Mouse (Mus musculus): ENCODE data around the gene Mark2. TPM values are rescaled to one million over a fixed set of nuclear protein-coding genes. Genes with fewer than 3 reads are reported as not detected.

The Mark2 gene
- polyA plus RNA-seq, 1 experiment, result 66.7 TPM

DNA sequence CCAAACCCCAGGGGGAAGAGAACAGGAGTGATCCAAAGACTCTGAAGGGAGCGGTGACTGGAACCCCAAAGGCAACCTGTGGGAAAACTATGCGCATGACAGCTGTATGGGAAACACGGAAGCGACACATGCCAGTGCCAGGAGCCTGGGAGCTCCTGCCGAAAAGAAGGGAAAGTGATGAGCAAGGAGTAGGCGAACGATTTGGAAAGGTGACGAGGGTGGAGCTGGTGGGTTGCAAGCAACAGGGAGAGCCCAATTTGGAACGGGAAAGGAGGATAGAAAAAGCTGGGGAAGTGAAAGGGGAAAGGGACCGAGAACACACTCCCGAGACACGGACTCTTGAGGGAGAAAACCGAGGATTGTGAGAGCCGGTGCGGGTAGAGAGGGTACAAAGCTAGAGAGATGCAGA lies 1.3 kb downstream of the Mark2 start:
- H3K4me1 ChIP-seq (ENCODE audit: control insufficient read depth, insufficient read depth, low read length), result peaks cover 11% of the 10 kb centered on the region
- H3K27ac ChIP-seq (ENCODE audit: control insufficient read depth, insufficient read depth, low read depth, low read length, poor library complexity), result peak overlapping the region; percentile 97; the same call in 1 of the 2 replicates
- TF ChIP-seq POLR2A (IDR thresholded peaks at IDR 0.05; ENCODE audit: borderline replicate concordance, control insufficient read depth, low read depth, low read length) (no peak), CTCF (IDR thresholded peaks at IDR 0.05; ENCODE audit: control insufficient read depth, insufficient read depth, low read length) (no peak)
- 4% methylated on average over 15 of the region's 15 CpGs for WGBS
- H3K4me3 ChIP-seq (replicated peaks; ENCODE audit: control insufficient read depth, low read depth, low read length), result peak overlapping the region; percentile 89

- TF ChIP-seq CTCF (IDR thresholded peaks at IDR 0.05; ENCODE audit: control insufficient read depth, insufficient read depth, low read length) (no peak), POLR2A (IDR thresholded peaks at IDR 0.05; ENCODE audit: borderline replicate concordance, control insufficient read depth, low read depth, low read length) (no peak)
- WGBS, result 26% methylated on average over 4 of the region's 4 CpGs
- peak overlapping the region; percentile 89 for H3K4me3 ChIP-seq (replicated peaks; ENCODE audit: control insufficient read depth, low read depth, low read length)
- no peak overlapping the region for H3K27ac ChIP-seq (ENCODE audit: control insufficient read depth, insufficient read depth, low read depth, low read length, poor library complexity)
- peaks cover 11% of the 10 kb centered on the region for H3K4me1 ChIP-seq (ENCODE audit: control insufficient read depth, insufficient read depth, low read length)
Observed at GRCm38 (mm10) chr19:7339867-7340266, 1.8 kb downstream of the Mark2 start.

DNA sequence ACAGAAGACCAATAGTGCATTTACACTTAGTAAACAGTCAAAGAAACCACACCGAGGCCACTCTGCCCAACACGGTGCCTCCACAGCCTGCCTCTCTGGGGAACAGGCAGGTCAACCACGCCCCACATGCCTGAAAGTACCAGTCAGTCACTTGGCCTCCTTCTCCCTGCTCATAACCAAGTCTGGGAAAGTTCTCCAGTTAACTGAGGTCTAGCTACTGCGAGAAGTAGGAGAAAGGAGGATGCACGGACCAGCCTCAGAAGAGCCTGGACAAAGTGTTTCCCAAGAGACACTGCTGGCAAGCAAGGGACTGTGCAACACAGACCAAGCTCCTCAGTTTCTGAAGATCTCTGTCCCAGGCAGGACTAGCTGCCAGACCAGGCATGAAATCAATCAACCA lies 2.6 kb downstream of the Mark2 start:
- 41% methylated on average over 5 of the region's 5 CpGs for WGBS
- peak overlapping the region; percentile 33 for H3K4me3 ChIP-seq (replicated peaks; ENCODE audit: control insufficient read depth, low read depth, low read length)
- TF ChIP-seq CTCF (IDR thresholded peaks at IDR 0.05; ENCODE audit: control insufficient read depth, insufficient read depth, low read length) (no peak), POLR2A (IDR thresholded peaks at IDR 0.05; ENCODE audit: borderline replicate concordance, control insufficient read depth, low read depth, low read length) (no peak)
- no peak overlapping the region for H3K27ac ChIP-seq (ENCODE audit: control insufficient read depth, insufficient read depth, low read depth, low read length, poor library complexity)
- H3K4me1 ChIP-seq (ENCODE audit: control insufficient read depth, insufficient read depth, low read length), result peaks cover 11% of the 10 kb centered on the region

DNA sequence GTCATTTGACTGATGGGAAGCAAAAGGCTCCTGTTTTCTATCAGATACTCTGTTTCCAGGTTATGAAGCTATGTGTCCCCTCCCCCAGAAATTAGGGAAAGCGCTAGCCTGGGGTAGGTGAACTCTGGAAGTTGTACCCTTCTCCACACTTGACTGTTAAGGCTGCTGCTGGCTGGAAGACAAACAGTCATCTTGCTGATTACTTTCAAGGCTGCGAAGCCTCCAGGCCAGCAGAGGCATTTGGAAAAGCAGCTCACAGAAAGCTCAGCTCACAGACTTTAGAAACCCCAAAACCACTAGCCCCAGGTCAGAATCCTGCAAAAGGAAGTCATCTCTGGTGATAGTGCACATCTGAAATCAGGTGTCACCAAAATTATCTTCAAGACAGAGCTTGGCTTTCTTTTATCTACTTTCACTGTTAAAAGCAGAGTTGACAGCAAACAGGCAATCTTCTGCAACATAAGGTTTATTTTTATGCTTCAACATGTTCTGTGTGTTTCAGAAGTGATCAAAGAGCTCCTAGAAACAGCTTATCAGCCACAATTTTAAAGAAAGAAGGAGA lies 3.8 kb downstream of the Mark2 start:
- no peak for TF ChIP-seq CTCF (IDR thresholded peaks at IDR 0.05; ENCODE audit: control insufficient read depth, insufficient read depth, low read length)
- TF ChIP-seq POLR2A (IDR thresholded peaks at IDR 0.05; ENCODE audit: borderline replicate concordance, control insufficient read depth, low read depth, low read length), result no peak
- Histone ChIP-seq H3K27ac (ENCODE audit: control insufficient read depth, insufficient read depth, low read depth, low read length, poor library complexity) (no peak overlapping the region), H3K4me1 (ENCODE audit: control insufficient read depth, insufficient read depth, low read length) (peaks cover 11% of the 10 kb centered on the region), H3K4me3 (replicated peaks; ENCODE audit: control insufficient read depth, low read depth, low read length) (no peak overlapping the region)
- 88% methylated on average over 2 of the region's 2 CpGs for WGBS

- peaks cover 11% of the 10 kb centered on the region for H3K4me1 ChIP-seq (ENCODE audit: control insufficient read depth, insufficient read depth, low read length)
- 82% methylated on average over 4 of the region's 4 CpGs for WGBS
- no peak overlapping the region for H3K4me3 ChIP-seq (replicated peaks; ENCODE audit: control insufficient read depth, low read depth, low read length)
- TF ChIP-seq POLR2A (IDR thresholded peaks at IDR 0.05; ENCODE audit: borderline replicate concordance, control insufficient read depth, low read depth, low read length), result no peak
- no peak for TF ChIP-seq CTCF (IDR thresholded peaks at IDR 0.05; ENCODE audit: control insufficient read depth, insufficient read depth, low read length)
- H3K27ac ChIP-seq (ENCODE audit: control insufficient read depth, insufficient read depth, low read depth, low read length, poor library complexity), result no peak overlapping the region
Observed at GRCm38 (mm10) chr19:7335656-7336055, 6.0 kb downstream of the Mark2 start.

GRCm38 (mm10) chr19:7334049-7334448 lies 7.6 kb downstream of the Mark2 start:
- TF ChIP-seq CTCF (IDR thresholded peaks at IDR 0.05; ENCODE audit: control insufficient read depth, insufficient read depth, low read length), result no peak
- TF ChIP-seq POLR2A (IDR thresholded peaks at IDR 0.05; ENCODE audit: borderline replicate concordance, control insufficient read depth, low read depth, low read length), result no peak
- H3K4me3 ChIP-seq (replicated peaks; ENCODE audit: control insufficient read depth, low read depth, low read length), result no peak overlapping the region
- no peak overlapping the region for H3K27ac ChIP-seq (ENCODE audit: control insufficient read depth, insufficient read depth, low read depth, low read length, poor library complexity)
- H3K4me1 ChIP-seq (ENCODE audit: control insufficient read depth, insufficient read depth, low read length), result peaks cover 4% of the 10 kb centered on the region
- 83% methylated on average over 2 of the region's 2 CpGs for WGBS

DNA sequence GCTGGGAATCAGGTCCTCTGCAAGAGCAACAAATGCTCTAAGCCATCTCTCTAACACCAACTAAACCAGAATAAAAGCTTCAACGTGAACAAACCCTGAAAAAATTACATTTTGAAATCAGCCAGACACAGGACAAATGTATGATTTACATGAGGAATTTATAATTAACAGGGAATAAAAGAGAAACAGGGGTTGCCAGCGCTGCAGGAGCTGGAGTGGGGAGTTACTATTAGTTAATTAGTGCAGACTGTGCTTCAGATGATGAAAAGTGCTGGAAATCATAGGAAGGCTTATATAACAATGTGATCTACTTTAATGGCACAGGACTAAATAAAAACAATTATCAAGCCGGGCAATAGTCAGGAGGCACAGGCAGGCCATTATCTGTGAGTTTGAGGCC lies 20.3 kb downstream of the Mark2 start:
- TF ChIP-seq POLR2A (IDR thresholded peaks at IDR 0.05; ENCODE audit: borderline replicate concordance, control insufficient read depth, low read depth, low read length) (no peak), CTCF (IDR thresholded peaks at IDR 0.05; ENCODE audit: control insufficient read depth, insufficient read depth, low read length) (no peak)
- peaks cover 3% of the 10 kb centered on the region; the same call in 1 of the 2 replicates for H3K4me1 ChIP-seq (ENCODE audit: control insufficient read depth, insufficient read depth, low read length)
- WGBS, result 84% methylated on average over 3 of the region's 3 CpGs
- no peak overlapping the region for H3K27ac ChIP-seq (ENCODE audit: control insufficient read depth, insufficient read depth, low read depth, low read length, poor library complexity)
- H3K4me3 ChIP-seq (replicated peaks; ENCODE audit: control insufficient read depth, low read depth, low read length), result no peak overlapping the region

- TF ChIP-seq POLR2A (IDR thresholded peaks at IDR 0.05; ENCODE audit: borderline replicate concordance, control insufficient read depth, low read depth, low read length), result no peak
- TF ChIP-seq CTCF (IDR thresholded peaks at IDR 0.05; ENCODE audit: control insufficient read depth, insufficient read depth, low read length), result no peak
- Histone ChIP-seq H3K4me3 (replicated peaks; ENCODE audit: control insufficient read depth, low read depth, low read length) (no peak overlapping the region), H3K4me1 (ENCODE audit: control insufficient read depth, insufficient read depth, low read length) (peaks cover 5% of the 10 kb centered on the region), H3K27ac (ENCODE audit: control insufficient read depth, insufficient read depth, low read depth, low read length, poor library complexity) (no peak overlapping the region)
- 50% methylated on average over 2 of the region's 2 CpGs for WGBS
Observed at GRCm38 (mm10) chr19:7320181-7320580, 21.5 kb downstream of the Mark2 start.

GRCm38 (mm10) chr19:7317716-7318115 lies 23.9 kb downstream of the Mark2 start:
- Histone ChIP-seq H3K27ac (ENCODE audit: control insufficient read depth, insufficient read depth, low read depth, low read length, poor library complexity) (no peak overlapping the region), H3K4me1 (ENCODE audit: control insufficient read depth, insufficient read depth, low read length) (peaks cover 9% of the 10 kb centered on the region), H3K4me3 (replicated peaks; ENCODE audit: control insufficient read depth, low read depth, low read length) (no peak overlapping the region)
- TF ChIP-seq POLR2A (IDR thresholded peaks at IDR 0.05; ENCODE audit: borderline replicate concordance, control insufficient read depth, low read depth, low read length) (no peak), CTCF (IDR thresholded peaks at IDR 0.05; ENCODE audit: control insufficient read depth, insufficient read depth, low read length) (no peak)
- WGBS, result 61% methylated on average over 4 of the region's 4 CpGs
